ENCODE assay signal across 18 mouse cellular contexts in genomic region chr6:68964012-68964411, GRCm38 (mm10).
DNase-seq lines count a peak whose midpoint lies in the region; ATAC-seq and TF ChIP-seq lines count a peak whose summit lies in the region.
"Had no signal": no experiment of that assay in that cellular context is flagged by ENCODE, and none has a peak within 500 bp of the region (broad histone marks: within the 10 kb centered on the region; RNA-seq: fewer than 3 reads in every experiment).

No protein-coding gene starts in this region.

- H3K4me3 ChIP-seq in intestine, postnatal 0 days (ENCODE audit: low read depth, low read length) = no peak overlapping the region
- H3K4me3 ChIP-seq in intestine, embryonic 15.5 days (replicated peaks) = no peak overlapping the region
- H3K4me3 ChIP-seq in midbrain, postnatal 0 days (ENCODE audit: low read depth, low read length) = no peak overlapping the region
- H3K4me3 ChIP-seq: embryonic facial prominence, embryonic 10.5 days; limb, embryonic 12.5 days had no signal

- H3K4me2 ChIP-seq in intestine, postnatal 0 days (replicated peaks; ENCODE audit: low read depth) = no peak overlapping the region
- no peak overlapping the region for H3K4me2 ChIP-seq in intestine, embryonic 15.5 days (replicated peaks)
- no peak overlapping the region for H3K4me2 ChIP-seq in midbrain, postnatal 0 days (ENCODE audit: low read depth, low read length, poor library complexity, severe bottlenecking)
- H3K4me2 ChIP-seq: limb, embryonic 12.5 days had no signal

- POLR2A ChIA-PET in Patski (lab: Charles Lee) = no interaction called here

- H3K4me1 ChIP-seq in intestine, postnatal 0 days (replicated peaks; ENCODE audit: control insufficient read depth, insufficient read depth, low read length) = no peaks in the 10 kb centered on the region
- H3K4me1 ChIP-seq in intestine, embryonic 15.5 days (replicated peaks) = no peaks in the 10 kb centered on the region
- H3K4me1 ChIP-seq in midbrain, postnatal 0 days (ENCODE audit: insufficient read depth, low read length) = no peaks in the 10 kb centered on the region
- H3K4me1 ChIP-seq: embryonic facial prominence, embryonic 10.5 days; limb, embryonic 12.5 days had no signal

- TF ChIP-seq CTCF in intestine, postnatal 0 days (IDR thresholded peaks at IDR 0.05; ENCODE audit: low read depth) = peak; percentile 35; the same call in 1 of the 2 replicates
- peak; percentile 20 for TF ChIP-seq CTCF in Patski (IDR thresholded peaks at IDR 0.05)
- no peak for TF ChIP-seq CTCF in midbrain, postnatal 0 days (IDR thresholded peaks at IDR 0.05)

- DNase-seq in retina, embryonic 14.5 days (ENCODE audit: low spot score) = peak; percentile 8
- DNase-seq in retina, postnatal 1 day = no peak
- DNase-seq in Patski (ENCODE audit: low read depth, low spot score) = no peak
- no peak for DNase-seq in thymus, postnatal 10 days (ENCODE audit: low spot score in 2 of 2)
- no peak for DNase-seq in midbrain, postnatal 0 days (ENCODE audit: low spot score)
- DNase-seq: cerebellum, adult 8-10 months; heart, adult 11 months; heart, postnatal 4 days; lung, postnatal 14 days; right cerebral cortex, postnatal 4 days; thymus, adult 18-20 months had no signal

- no peak for ATAC-seq in intestine, postnatal 0 days
- ATAC-seq in intestine, embryonic 15.5 days = no peak
- ATAC-seq in Patski = no peak
- no peak for ATAC-seq in frontal cortex, adult (ENCODE audit: low TSS enrichment)
- ATAC-seq in midbrain, postnatal 0 days (ENCODE audit: low FRiP score) = no peak
- ATAC-seq: forebrain, embryonic 14.5 days had no signal

- H3K9ac ChIP-seq in intestine, postnatal 0 days (ENCODE audit: low read depth, low read length) = no peak overlapping the region
- H3K9ac ChIP-seq in intestine, embryonic 15.5 days = no peak overlapping the region
- no peak overlapping the region for H3K9ac ChIP-seq in midbrain, postnatal 0 days (replicated peaks; ENCODE audit: low read length, poor library complexity, severe bottlenecking)
- H3K9ac ChIP-seq: limb, embryonic 12.5 days; liver, embryonic 14.5 days had no signal

- CTCF ChIA-PET in Patski (lab: Charles Lee) = no interaction called here

- H3K9me3 ChIP-seq in intestine, postnatal 0 days (ENCODE audit: control insufficient read depth) = no peaks in the 10 kb centered on the region
- H3K9me3 ChIP-seq in intestine, embryonic 15.5 days = no peaks in the 10 kb centered on the region
- H3K9me3 ChIP-seq in midbrain, postnatal 0 days (ENCODE audit: low read length) = no peaks in the 10 kb centered on the region
- H3K9me3 ChIP-seq: embryonic facial prominence, embryonic 10.5 days; limb, embryonic 12.5 days had no signal

- H3K36me3 ChIP-seq in intestine, postnatal 0 days (ENCODE audit: control insufficient read depth, insufficient read depth) = no peaks in the 10 kb centered on the region
- no peaks in the 10 kb centered on the region for H3K36me3 ChIP-seq in intestine, embryonic 15.5 days
- H3K36me3 ChIP-seq in midbrain, postnatal 0 days (ENCODE audit: insufficient read depth, low read length) = no peaks in the 10 kb centered on the region
- H3K36me3 ChIP-seq: embryonic facial prominence, embryonic 10.5 days; limb, embryonic 12.5 days had no signal

- in situ Hi-C loops in Patski (cut with MboI; ENCODE audit: low pct_unique_long_range_greater_than_20kb) = no loop called here

- no peaks in the 10 kb centered on the region for H3K27me3 ChIP-seq in intestine, postnatal 0 days (replicated peaks; ENCODE audit: control insufficient read depth, insufficient read depth, low read length)
- no peaks in the 10 kb centered on the region for H3K27me3 ChIP-seq in intestine, embryonic 15.5 days (replicated peaks)
- H3K27me3 ChIP-seq in Patski = no peaks in the 10 kb centered on the region
- H3K27me3 ChIP-seq in midbrain, postnatal 0 days (ENCODE audit: insufficient read depth, low read length) = no peaks in the 10 kb centered on the region
- H3K27me3 ChIP-seq: limb, embryonic 12.5 days had no signal

- H3K27ac ChIP-seq in intestine, postnatal 0 days (ENCODE audit: low read depth, low read length) = no peak overlapping the region
- no peak overlapping the region for H3K27ac ChIP-seq in intestine, embryonic 15.5 days
- no peak overlapping the region for H3K27ac ChIP-seq in midbrain, postnatal 0 days (ENCODE audit: low read depth, low read length)
- H3K27ac ChIP-seq: embryonic facial prominence, embryonic 10.5 days; limb, embryonic 12.5 days; liver, embryonic 14.5 days had no signal
